Mouse (Mus musculus): ENCODE data around the gene Lyl1. TPM values are rescaled to one million over a fixed set of nuclear protein-coding genes. Genes with fewer than 3 reads are reported as not detected.

The Lyl1 gene
- polyA plus RNA-seq, 1 experiment, result not detected

- Histone ChIP-seq H3K9ac (ENCODE audit: low read depth, poor library complexity, severe bottlenecking) (no peak overlapping the region), H3K27ac (ENCODE audit: insufficient read depth, low read length) (no peak overlapping the region), H3K36me3 (ENCODE audit: control insufficient read depth, insufficient read depth, low read length, poor library complexity, severe bottlenecking) (no peaks in the 10 kb centered on the region), H3K4me1 (ENCODE audit: control insufficient read depth, insufficient read depth, low read length) (no peaks in the 10 kb centered on the region), H3K27me3 (ENCODE audit: control insufficient read depth, insufficient read depth, low read length, poor library complexity, severe bottlenecking) (no peaks in the 10 kb centered on the region), H3K4me3 (ENCODE audit: low read depth, low read length) (no peak overlapping the region), H3K9me3 (replicated peaks; ENCODE audit: control insufficient read depth, insufficient read depth, low read length, poor library complexity, severe bottlenecking) (no peaks in the 10 kb centered on the region)
- no peak for TF ChIP-seq CTCF (IDR thresholded peaks at IDR 0.05; ENCODE audit: low read depth, low read length)
- no peak for TF ChIP-seq EP300 (IDR thresholded peaks at IDR 0.05; ENCODE audit: insufficient read depth, low read depth, low read length)
Observed at GRCm38 (mm10) chr8:84716790-84717189, 15.5 kb downstream of the Lyl1 start.

DNA sequence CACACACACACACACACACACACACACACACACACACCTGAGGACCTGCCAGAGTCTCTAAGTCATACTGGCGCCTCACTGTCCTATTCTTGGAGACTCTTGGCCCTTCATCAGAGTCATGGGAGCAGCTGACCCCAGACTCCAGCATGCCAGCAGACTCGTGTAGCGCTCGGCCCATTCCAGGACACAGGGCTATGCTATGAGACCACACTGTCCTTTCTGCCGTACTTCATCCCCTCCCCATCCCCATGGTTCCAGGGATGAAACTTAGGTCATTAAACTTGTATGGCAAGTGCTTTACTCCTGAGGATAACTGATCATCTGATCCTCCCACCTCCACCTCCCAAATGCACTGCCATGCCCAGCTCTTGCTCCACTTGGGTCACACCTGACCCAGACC is 17.2 kb downstream of the Lyl1 start:
- H3K27ac ChIP-seq (ENCODE audit: insufficient read depth, low read length), result no peak overlapping the region
- no peaks in the 10 kb centered on the region for H3K36me3 ChIP-seq (ENCODE audit: control insufficient read depth, insufficient read depth, low read length, poor library complexity, severe bottlenecking)
- no peak overlapping the region for H3K9ac ChIP-seq (ENCODE audit: low read depth, poor library complexity, severe bottlenecking)
- no peaks in the 10 kb centered on the region for H3K9me3 ChIP-seq (replicated peaks; ENCODE audit: control insufficient read depth, insufficient read depth, low read length, poor library complexity, severe bottlenecking)
- TF ChIP-seq POLR2A (IDR thresholded peaks at IDR 0.05; ENCODE audit: insufficient read depth, low read length) (no peak), CTCF (IDR thresholded peaks at IDR 0.05; ENCODE audit: low read depth, low read length) (no peak), EP300 (IDR thresholded peaks at IDR 0.05; ENCODE audit: insufficient read depth, low read depth, low read length) (no peak)
- no peaks in the 10 kb centered on the region for H3K27me3 ChIP-seq (ENCODE audit: control insufficient read depth, insufficient read depth, low read length, poor library complexity, severe bottlenecking)
- H3K4me1 ChIP-seq (ENCODE audit: control insufficient read depth, insufficient read depth, low read length), result peaks cover 10% of the 10 kb centered on the region
- H3K4me3 ChIP-seq (ENCODE audit: low read depth, low read length), result no peak overlapping the region

DNA sequence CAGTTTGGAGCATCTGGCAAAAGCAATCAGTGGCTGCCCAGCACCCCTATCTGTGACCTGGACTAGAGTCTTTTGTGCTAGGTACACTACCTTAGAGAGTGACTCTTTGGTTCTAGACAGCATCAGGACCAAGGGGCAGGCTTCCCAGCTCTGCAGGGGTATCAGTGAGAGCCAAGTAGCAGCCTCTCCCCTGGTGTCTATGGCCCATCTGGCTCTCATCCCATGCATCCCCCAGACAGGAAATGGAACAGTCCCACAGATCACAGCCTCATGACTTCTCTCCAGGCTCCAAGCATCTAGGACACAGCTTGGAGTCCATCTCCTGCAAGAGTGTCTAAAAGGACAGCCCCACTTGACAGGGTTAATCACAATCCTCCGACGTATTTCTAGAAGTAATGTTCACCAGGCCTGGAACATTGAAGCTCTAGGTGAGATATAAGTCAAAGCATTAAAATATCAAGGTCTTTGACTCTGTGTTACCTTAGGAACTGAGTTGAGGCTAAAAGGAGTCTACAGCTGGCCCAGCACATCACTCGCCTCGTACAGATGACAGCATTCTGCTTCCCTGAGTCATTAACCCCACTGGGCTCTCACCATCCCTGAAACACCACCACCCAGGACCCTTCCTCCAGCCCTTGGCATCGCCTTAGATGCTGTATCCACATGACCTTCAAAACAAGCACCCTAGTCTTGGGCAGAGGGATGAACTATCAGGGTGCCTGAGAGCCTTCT is 17.9 kb downstream of the Lyl1 start:
- Histone ChIP-seq H3K9me3 (replicated peaks; ENCODE audit: control insufficient read depth, insufficient read depth, low read length, poor library complexity, severe bottlenecking) (no peaks in the 10 kb centered on the region), H3K27ac (ENCODE audit: insufficient read depth, low read length) (no peak overlapping the region), H3K36me3 (ENCODE audit: control insufficient read depth, insufficient read depth, low read length, poor library complexity, severe bottlenecking) (no peaks in the 10 kb centered on the region), H3K27me3 (ENCODE audit: control insufficient read depth, insufficient read depth, low read length, poor library complexity, severe bottlenecking) (no peaks in the 10 kb centered on the region), H3K4me1 (ENCODE audit: control insufficient read depth, insufficient read depth, low read length) (peaks cover 10% of the 10 kb centered on the region), H3K9ac (ENCODE audit: low read depth, poor library complexity, severe bottlenecking) (no peak overlapping the region), H3K4me3 (ENCODE audit: low read depth, low read length) (no peak overlapping the region)
- TF ChIP-seq POLR2A (IDR thresholded peaks at IDR 0.05; ENCODE audit: insufficient read depth, low read length) (no peak), EP300 (IDR thresholded peaks at IDR 0.05; ENCODE audit: insufficient read depth, low read depth, low read length) (no peak), CTCF (IDR thresholded peaks at IDR 0.05; ENCODE audit: low read depth, low read length) (no peak)

- no peak overlapping the region for H3K4me3 ChIP-seq (ENCODE audit: low read depth, low read length)
- peaks cover 10% of the 10 kb centered on the region for H3K4me1 ChIP-seq (ENCODE audit: control insufficient read depth, insufficient read depth, low read length)
- H3K36me3 ChIP-seq (ENCODE audit: control insufficient read depth, insufficient read depth, low read length, poor library complexity, severe bottlenecking), result no peaks in the 10 kb centered on the region
- no peaks in the 10 kb centered on the region for H3K27me3 ChIP-seq (ENCODE audit: control insufficient read depth, insufficient read depth, low read length, poor library complexity, severe bottlenecking)
- no peak overlapping the region for H3K27ac ChIP-seq (ENCODE audit: insufficient read depth, low read length)
- TF ChIP-seq CTCF (IDR thresholded peaks at IDR 0.05; ENCODE audit: low read depth, low read length), result no peak
- no peak for TF ChIP-seq EP300 (IDR thresholded peaks at IDR 0.05; ENCODE audit: insufficient read depth, low read depth, low read length)
- TF ChIP-seq POLR2A (IDR thresholded peaks at IDR 0.05; ENCODE audit: insufficient read depth, low read length), result no peak
- H3K9me3 ChIP-seq (replicated peaks; ENCODE audit: control insufficient read depth, insufficient read depth, low read length, poor library complexity, severe bottlenecking), result no peaks in the 10 kb centered on the region
- H3K9ac ChIP-seq (ENCODE audit: low read depth, poor library complexity, severe bottlenecking), result peak overlapping the region; percentile 15; the same call in 1 of the 2 replicates
Observed at GRCm38 (mm10) chr8:84722530-84722849, 21.2 kb downstream of the Lyl1 start.

DNA sequence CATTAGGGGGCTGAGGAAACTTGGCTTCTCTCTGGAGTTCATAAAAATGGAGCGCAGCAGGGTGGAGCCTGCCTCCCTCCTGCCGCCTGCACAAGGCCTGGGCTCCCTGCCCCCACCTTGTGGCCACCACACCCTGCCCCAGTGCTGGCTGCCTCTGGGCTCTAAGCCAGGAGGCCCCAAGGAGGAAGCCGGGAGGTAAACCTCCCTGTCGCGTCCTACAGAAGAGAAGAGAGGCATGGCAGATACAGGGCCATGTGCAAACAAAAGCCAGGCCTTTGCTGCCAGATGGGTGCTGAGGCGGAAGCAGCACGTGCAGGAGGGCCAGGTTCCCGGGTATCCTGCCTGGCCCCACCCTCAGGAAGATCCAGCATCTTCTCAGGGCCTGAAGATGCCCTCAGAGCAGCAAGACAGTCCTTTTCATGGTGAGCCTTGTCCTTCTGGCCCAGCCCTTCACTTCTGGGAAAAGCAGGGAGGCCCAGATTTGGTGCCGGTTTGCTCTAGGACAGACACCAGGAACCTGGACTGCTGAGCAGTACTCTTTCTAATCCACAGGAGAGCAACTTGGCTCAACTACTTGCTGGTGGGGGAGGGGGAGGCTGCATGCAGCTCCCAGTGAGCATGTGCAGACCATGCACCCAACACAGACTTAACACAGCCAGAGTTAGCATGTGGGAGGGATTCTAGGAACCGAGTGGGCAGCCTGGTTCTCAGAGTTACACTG is 21.8 kb downstream of the Lyl1 start, which contains the start of gene G430095P16Rik:
Gene G430095P16Rik (plus strand): TSS at position 158 of the 721 bp plus-strand sequence.
- Histone ChIP-seq H3K36me3 (ENCODE audit: control insufficient read depth, insufficient read depth, low read length, poor library complexity, severe bottlenecking) (no peaks in the 10 kb centered on the region), H3K9ac (ENCODE audit: low read depth, poor library complexity, severe bottlenecking) (peak within 1 kb of the TSS; percentile 15; the same call in 1 of the 2 replicates), H3K4me3 (ENCODE audit: low read depth, low read length) (peak within 1 kb of the TSS; percentile 8), H3K9me3 (replicated peaks; ENCODE audit: control insufficient read depth, insufficient read depth, low read length, poor library complexity, severe bottlenecking) (no peaks in the 10 kb centered on the region), H3K4me1 (ENCODE audit: control insufficient read depth, insufficient read depth, low read length) (peaks cover 10% of the 10 kb centered on the region), H3K27ac (ENCODE audit: insufficient read depth, low read length) (no peak within 1 kb of the TSS), H3K27me3 (ENCODE audit: control insufficient read depth, insufficient read depth, low read length, poor library complexity, severe bottlenecking) (no peaks in the 10 kb centered on the region)
- no peak for TF ChIP-seq EP300 (IDR thresholded peaks at IDR 0.05; ENCODE audit: insufficient read depth, low read depth, low read length)
- no peak for TF ChIP-seq POLR2A (IDR thresholded peaks at IDR 0.05; ENCODE audit: insufficient read depth, low read length)
- no peak for TF ChIP-seq CTCF (IDR thresholded peaks at IDR 0.05; ENCODE audit: low read depth, low read length)

- peaks cover 10% of the 10 kb centered on the region for H3K4me1 ChIP-seq (ENCODE audit: control insufficient read depth, insufficient read depth, low read length)
- no peaks in the 10 kb centered on the region for H3K27me3 ChIP-seq (ENCODE audit: control insufficient read depth, insufficient read depth, low read length, poor library complexity, severe bottlenecking)
- TF ChIP-seq CTCF (IDR thresholded peaks at IDR 0.05; ENCODE audit: low read depth, low read length) (no peak), EP300 (IDR thresholded peaks at IDR 0.05; ENCODE audit: insufficient read depth, low read depth, low read length) (no peak), POLR2A (IDR thresholded peaks at IDR 0.05; ENCODE audit: insufficient read depth, low read length) (no peak)
- no peaks in the 10 kb centered on the region for H3K36me3 ChIP-seq (ENCODE audit: control insufficient read depth, insufficient read depth, low read length, poor library complexity, severe bottlenecking)
- H3K27ac ChIP-seq (ENCODE audit: insufficient read depth, low read length), result no peak overlapping the region
- H3K4me3 ChIP-seq (ENCODE audit: low read depth, low read length), result peak overlapping the region; percentile 8
- H3K9ac ChIP-seq (ENCODE audit: low read depth, poor library complexity, severe bottlenecking), result peak overlapping the region; percentile 15; the same call in 1 of the 2 replicates
- no peaks in the 10 kb centered on the region for H3K9me3 ChIP-seq (replicated peaks; ENCODE audit: control insufficient read depth, insufficient read depth, low read length, poor library complexity, severe bottlenecking)
Observed at GRCm38 (mm10) chr8:84723571-84723900, 22.3 kb downstream of the Lyl1 start.

All from ES-Bruce4 (cell line).